Mouse (Mus musculus): ENCODE measurements around the gene Hoxc6. TPM values are rescaled to one million over a fixed set of nuclear protein-coding genes. Genes with fewer than 3 reads are reported as not detected.

The Hoxc6 gene
- total RNA-seq (2021), result not detected
- long read RNA-seq, experiment 1, result 0 reads
- long read RNA-seq, experiment 2, result 0 reads

DNA sequence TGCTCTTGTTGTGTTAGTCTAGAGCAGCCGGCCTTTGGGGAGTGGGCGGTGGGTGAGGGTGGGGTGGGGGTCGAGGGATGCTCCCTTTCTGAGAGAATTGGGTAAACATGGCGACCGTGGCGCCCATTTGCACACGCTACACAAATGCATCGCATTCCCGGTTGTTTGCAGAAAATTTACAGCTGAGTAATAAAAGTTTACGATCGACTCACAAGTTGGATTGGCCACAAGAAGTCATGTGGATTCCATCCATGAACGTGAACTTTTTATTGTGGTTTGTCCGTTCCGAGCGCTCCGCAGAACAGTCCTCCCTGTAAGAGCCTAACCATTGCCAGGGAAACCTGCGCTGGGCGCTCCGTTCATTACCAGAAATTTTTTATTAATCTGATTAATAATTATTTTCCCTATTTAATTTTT is at the start of gene Hoxc6:
TSS of gene Hoxc6 (plus strand) at position 319 of the 417 bp plus-strand sequence.
- no peak within 1 kb of the TSS for H3K4me3 ChIP-seq
- H3K27ac ChIP-seq, result no peak within 1 kb of the TSS
- no peak for TF ChIP-seq CTCF (IDR thresholded peaks at IDR 0.05)
- no peak for DNase-seq (ENCODE audit: extremely low spot score in 1 of 2, low spot score in 2 of 2)
- intact Hi-C loops (cut with DNase I), result no loop called here

DNA sequence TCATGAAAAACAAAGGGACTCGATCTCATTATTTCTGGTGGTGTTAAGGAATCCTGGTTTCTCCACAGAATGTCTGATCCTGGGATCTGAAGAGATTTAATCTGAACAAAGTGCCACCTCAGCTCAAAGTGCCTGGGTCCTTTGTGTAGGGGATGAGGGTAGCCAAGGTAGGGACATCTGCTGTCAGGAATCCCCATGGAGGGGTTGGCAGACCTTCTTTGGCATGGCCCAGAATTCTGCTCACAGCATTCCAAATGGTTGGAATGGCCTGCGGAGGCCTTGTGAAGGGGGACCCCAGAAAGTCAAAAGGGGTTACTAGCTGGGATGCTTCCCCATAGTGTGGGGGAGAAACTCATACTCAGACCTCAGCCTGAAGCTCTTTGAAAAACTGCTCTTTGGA is 49.2 kb upstream of the Hoxc6 start:
- intact Hi-C loops (cut with DNase I), result no loop called here
- DNase-seq (ENCODE audit: extremely low spot score in 1 of 2, low spot score in 2 of 2), result no peak

DNA sequence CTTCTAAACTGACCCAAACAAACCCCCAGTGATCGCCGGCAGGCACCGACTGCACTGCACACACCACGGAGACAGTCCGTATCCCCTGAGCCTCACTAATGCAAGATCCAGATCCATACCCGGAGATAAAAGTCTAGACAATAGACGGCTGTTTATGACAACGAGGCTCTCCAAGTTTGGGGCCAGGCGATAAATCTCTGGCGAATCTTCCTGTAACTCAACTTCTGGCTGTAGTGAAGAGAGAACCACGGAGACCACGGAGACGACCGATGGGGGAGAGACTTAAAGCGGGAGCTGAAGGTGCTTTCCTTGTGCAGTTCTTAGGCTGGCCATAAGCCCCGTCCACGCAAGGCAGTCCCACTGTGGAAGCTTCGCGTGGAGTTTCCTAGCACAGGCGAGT is 48.4 kb upstream of the Hoxc6 start:
- intact Hi-C loops (cut with DNase I), result no loop called here
- no peak overlapping the region for H3K4me3 ChIP-seq
- TF ChIP-seq CTCF (IDR thresholded peaks at IDR 0.05), result no peak
- DNase-seq (ENCODE audit: extremely low spot score in 1 of 2, low spot score in 2 of 2), result no peak
- H3K27ac ChIP-seq, result no peak overlapping the region

More for the DNA sequence above, 49.2 kb upstream of the Hoxc6 start:
- no peak for TF ChIP-seq CTCF (IDR thresholded peaks at IDR 0.05)
- H3K4me3 ChIP-seq, result no peak overlapping the region
- no peak overlapping the region for H3K27ac ChIP-seq

DNA sequence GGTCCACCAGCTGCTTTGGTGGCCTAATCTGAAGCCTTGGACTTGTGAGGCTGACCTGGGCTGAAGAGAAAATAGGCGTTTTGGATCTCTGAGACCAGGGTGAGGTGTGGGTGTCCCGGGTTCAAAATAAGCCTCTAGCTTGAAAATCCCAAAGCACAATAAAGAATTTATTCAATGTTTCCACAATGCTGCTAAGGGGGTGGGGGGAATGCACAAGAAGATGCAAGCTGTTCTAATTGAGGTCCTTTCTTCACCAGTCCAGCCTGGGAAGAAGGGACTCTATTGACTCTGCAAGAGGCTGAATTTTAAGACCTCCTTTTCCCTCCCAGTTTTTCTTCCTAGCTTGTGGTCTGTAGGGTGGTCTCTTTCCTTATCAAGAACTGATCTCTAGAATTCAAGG is 47.2 kb upstream of the Hoxc6 start:
- Histone ChIP-seq H3K4me3 (no peak overlapping the region), H3K27ac (no peak overlapping the region)
- intact Hi-C loops (cut with DNase I), result no loop called here
- no peak for TF ChIP-seq CTCF (IDR thresholded peaks at IDR 0.05)
- DNase-seq (ENCODE audit: extremely low spot score in 1 of 2, low spot score in 2 of 2), result no peak

DNA sequence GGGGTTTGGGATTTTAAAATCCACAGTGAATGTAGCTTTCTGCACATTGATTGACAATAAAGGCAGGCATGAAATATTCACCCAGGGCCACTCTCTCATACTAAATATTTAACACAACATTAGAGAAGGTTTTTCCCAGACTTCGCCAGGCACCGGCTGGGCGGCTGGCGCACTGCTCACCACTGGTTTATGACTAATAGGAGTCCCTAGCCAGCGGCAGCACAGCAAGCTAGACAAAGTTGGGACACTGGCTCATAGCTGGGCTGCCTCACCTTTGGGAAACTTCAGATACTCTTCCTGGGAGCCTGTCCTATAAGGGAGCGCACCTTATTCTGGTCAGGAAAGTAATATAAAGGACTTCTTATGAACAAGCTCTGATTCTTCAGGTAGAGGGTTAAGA is 44.5 kb upstream of the Hoxc6 start:
- no peak for TF ChIP-seq CTCF (IDR thresholded peaks at IDR 0.05)
- no peak overlapping the region for H3K4me3 ChIP-seq
- H3K27ac ChIP-seq, result no peak overlapping the region
- DNase-seq (ENCODE audit: extremely low spot score in 1 of 2, low spot score in 2 of 2), result no peak
- intact Hi-C loops (cut with DNase I), result no loop called here

GRCm38 (mm10) chr15:102954192-102955006 is 43.7 kb upstream of the Hoxc6 start, which contains the start of gene Hoxc11:
TSS of gene Hoxc11 (plus strand) at chr15:102954427.
- intact Hi-C loops (cut with DNase I), result no loop called here
- DNase-seq (ENCODE audit: extremely low spot score in 1 of 2, low spot score in 2 of 2), result no peak
- TF ChIP-seq CTCF (IDR thresholded peaks at IDR 0.05), result no peak
- H3K4me3 ChIP-seq, result no peak within 1 kb of the TSS
- no peak within 1 kb of the TSS for H3K27ac ChIP-seq

GRCm38 (mm10) chr15:102955007-102955382 is 43.1 kb upstream of the Hoxc6 start:
- intact Hi-C loops (cut with DNase I), result no loop called here
- no peak overlapping the region for H3K27ac ChIP-seq
- DNase-seq (ENCODE audit: extremely low spot score in 1 of 2, low spot score in 2 of 2), result no peak
- TF ChIP-seq CTCF (IDR thresholded peaks at IDR 0.05), result no peak
- no peak overlapping the region for H3K4me3 ChIP-seq

DNA sequence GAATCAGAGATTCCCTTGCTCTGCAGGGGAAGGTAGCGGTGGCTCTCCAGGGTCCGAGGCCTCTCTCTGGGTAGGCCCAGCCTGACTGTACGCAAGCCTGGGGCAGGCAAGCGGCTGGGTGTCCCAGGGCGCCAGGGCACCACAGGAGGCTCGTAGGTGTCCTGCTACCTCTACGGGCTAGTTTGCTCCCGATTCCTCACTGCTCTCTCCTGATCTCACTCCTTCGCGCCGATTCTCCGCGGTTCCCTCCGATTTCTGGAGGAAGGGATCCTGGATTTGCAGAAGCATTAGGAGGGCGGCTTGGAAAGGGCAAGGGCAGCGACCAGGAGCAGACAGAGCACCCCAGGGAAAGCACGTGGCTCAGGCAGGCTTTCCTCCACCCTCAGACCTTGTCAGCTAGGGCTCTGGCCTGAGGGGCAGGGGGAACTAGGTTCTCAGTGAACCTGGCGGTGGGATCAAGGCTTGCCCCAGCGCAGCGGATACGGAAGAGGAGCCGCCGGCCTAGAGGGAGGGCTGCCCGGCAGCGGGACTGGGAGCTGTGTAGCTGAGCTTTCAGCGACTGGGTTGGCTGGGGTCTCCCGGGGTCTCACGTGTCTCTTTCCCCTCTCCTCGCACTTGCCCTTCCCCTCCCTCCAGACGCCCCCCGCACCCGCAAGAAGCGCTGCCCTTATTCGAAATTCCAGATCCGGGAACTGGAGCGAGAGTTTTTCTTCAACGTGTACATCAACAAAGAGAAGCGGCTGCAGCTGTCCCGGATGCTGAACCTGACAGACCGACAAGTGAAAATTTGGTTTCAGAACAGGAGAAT is 42.0 kb upstream of the Hoxc6 start:
- intact Hi-C loops (cut with DNase I), result no loop called here
- H3K27ac ChIP-seq, result no peak overlapping the region
- TF ChIP-seq CTCF (IDR thresholded peaks at IDR 0.05), result no peak
- DNase-seq (ENCODE audit: extremely low spot score in 1 of 2, low spot score in 2 of 2), result no peak
- H3K4me3 ChIP-seq, result no peak overlapping the region

GRCm38 (mm10) chr15:102956906-102957305 is 41.2 kb upstream of the Hoxc6 start:
- no peak overlapping the region for H3K4me3 ChIP-seq
- TF ChIP-seq CTCF (IDR thresholded peaks at IDR 0.05), result no peak
- intact Hi-C loops (cut with DNase I), result no loop called here
- H3K27ac ChIP-seq, result no peak overlapping the region
- no peak for DNase-seq (ENCODE audit: extremely low spot score in 1 of 2, low spot score in 2 of 2)

DNA sequence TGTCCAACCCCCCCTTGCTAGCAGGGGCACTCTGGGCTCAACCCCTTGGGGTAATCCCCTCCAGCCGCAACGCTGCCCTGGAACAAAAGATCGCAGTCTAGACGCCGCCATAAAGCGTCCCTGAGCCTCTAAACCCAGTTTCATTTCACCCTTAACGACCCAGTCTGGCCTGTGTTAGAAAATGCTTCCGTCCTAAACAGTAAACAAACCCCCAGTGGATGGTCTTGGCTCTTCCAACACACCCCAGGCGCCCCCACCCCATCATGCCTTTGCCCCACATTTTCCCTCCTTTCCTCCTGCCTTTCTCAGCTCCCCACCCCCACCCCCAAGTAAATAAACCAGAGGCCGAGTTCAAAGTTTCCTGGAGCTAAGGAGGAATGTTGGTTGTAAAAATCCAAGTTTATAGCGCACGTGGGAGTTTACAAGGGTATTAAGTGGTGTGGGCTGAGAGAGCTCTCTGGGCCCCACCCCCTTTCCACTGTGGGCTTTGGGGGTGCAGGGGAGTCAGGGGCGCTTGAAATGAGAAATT is 38.3 kb upstream of the Hoxc6 start:
- TF ChIP-seq CTCF (IDR thresholded peaks at IDR 0.05), result no peak
- Histone ChIP-seq H3K27ac (no peak overlapping the region), H3K4me3 (no peak overlapping the region)
- DNase-seq (ENCODE audit: extremely low spot score in 1 of 2, low spot score in 2 of 2), result no peak
- intact Hi-C loops (cut with DNase I), result loop anchor here (5.0 kb wide), 1 partner anchor 103 kb away; no protein-coding TSS in a partner anchor

- Histone ChIP-seq H3K27ac (no peak overlapping the region), H3K4me3 (no peak overlapping the region)
- intact Hi-C loops (cut with DNase I), result loop anchor here (5.0 kb wide), 1 partner anchor 101 kb away; no protein-coding TSS in a partner anchor
- no peak for TF ChIP-seq CTCF (IDR thresholded peaks at IDR 0.05)
- DNase-seq (ENCODE audit: extremely low spot score in 1 of 2, low spot score in 2 of 2), result no peak
Measured at GRCm38 (mm10) chr15:102961728-102962127, 36.3 kb upstream of the Hoxc6 start.

DNA sequence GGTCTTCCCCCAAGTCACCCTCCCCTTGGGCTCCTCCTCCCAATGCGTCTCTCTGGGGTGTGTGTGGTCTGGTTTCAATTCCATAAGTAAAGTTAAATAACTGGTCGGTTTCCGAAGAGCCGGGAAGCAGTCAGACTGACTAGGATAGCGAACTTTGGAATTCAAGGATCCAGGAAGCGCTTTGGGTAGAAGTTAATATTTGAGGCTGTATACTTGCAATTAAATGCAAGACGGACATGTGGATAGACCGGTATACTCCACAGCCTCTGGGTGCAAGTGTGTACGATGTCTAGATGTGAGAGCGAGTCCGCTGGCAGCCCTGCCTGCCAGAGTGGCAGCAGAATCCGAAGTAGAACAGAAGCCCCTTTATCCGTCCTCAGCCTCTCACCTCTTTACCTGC is 35.6 kb upstream of the Hoxc6 start:
- DNase-seq (ENCODE audit: extremely low spot score in 1 of 2, low spot score in 2 of 2), result no peak
- no peak for TF ChIP-seq CTCF (IDR thresholded peaks at IDR 0.05)
- Histone ChIP-seq H3K27ac (no peak overlapping the region), H3K4me3 (no peak overlapping the region)
- intact Hi-C loops (cut with DNase I), result loop anchor here (5.0 kb wide), 1 partner anchor 100 kb away; no protein-coding TSS in a partner anchor

Data from left cerebral cortex, adult 2 months (tissue).